Comparison of ENCODE assay signal across 26 mouse cellular contexts in genomic region chr14:121311083-121311482, GRCm38 (mm10).
DNase-seq lines count a peak whose midpoint lies in the region; ATAC-seq and TF ChIP-seq lines count a peak whose summit lies in the region.
"Had no signal": no experiment of that assay in that cellular context is flagged by ENCODE, and none has a peak within 500 bp of the region (broad histone marks: within the 10 kb centered on the region; RNA-seq: fewer than 3 reads in every experiment).

No protein-coding gene starts in this region.

- H3K36me3 ChIP-seq in midbrain, embryonic 11.5 days (ENCODE audit: control insufficient read depth, insufficient read depth, low read length), result no peaks in the 10 kb centered on the region
- no peaks in the 10 kb centered on the region for H3K36me3 ChIP-seq in midbrain, postnatal 0 days (ENCODE audit: insufficient read depth, low read length)
- no peaks in the 10 kb centered on the region; the same call in 1 of the 2 replicates for H3K36me3 ChIP-seq in stomach, postnatal 0 days (ENCODE audit: control insufficient read depth, insufficient read depth, low read length)
- H3K36me3 ChIP-seq: embryonic facial prominence, embryonic 15.5 days had no signal

- no peak overlapping the region for H3K9ac ChIP-seq in midbrain, embryonic 11.5 days (ENCODE audit: low read length)
- no peak overlapping the region for H3K9ac ChIP-seq in midbrain, postnatal 0 days (replicated peaks; ENCODE audit: low read length, poor library complexity, severe bottlenecking)
- H3K9ac ChIP-seq in stomach, postnatal 0 days (ENCODE audit: low read length), result no peak overlapping the region
- H3K9ac ChIP-seq: embryonic facial prominence, embryonic 13.5 days; embryonic facial prominence, embryonic 15.5 days; forebrain, embryonic 12.5 days had no signal

- no peak for ATAC-seq in midbrain, embryonic 11.5 days (ENCODE audit: low FRiP score)
- ATAC-seq in midbrain, postnatal 0 days (ENCODE audit: low FRiP score), result no peak
- ATAC-seq in CD4-positive, CD25-positive, alpha-beta regulatory T cell, adult 4 months, result peak; percentile 46
- ATAC-seq in activated CD4-positive, CD25-positive, alpha-beta regulatory T cell, adult 4 months, result peak; percentile 21
- ATAC-seq in stomach, postnatal 0 days (ENCODE audit: low FRiP score, low TSS enrichment), result no peak
- ATAC-seq: forebrain, embryonic 14.5 days; forebrain, embryonic 16.5 days had no signal

- H3K4me1 ChIP-seq in midbrain, embryonic 11.5 days (ENCODE audit: control insufficient read depth, insufficient read depth, low read length), result no peaks in the 10 kb centered on the region; the same call in 1 of the 2 replicates
- peaks cover 7% of the 10 kb centered on the region; the same call in 1 of the 2 replicates for H3K4me1 ChIP-seq in midbrain, postnatal 0 days (ENCODE audit: insufficient read depth, low read length)
- peaks cover 3% of the 10 kb centered on the region for H3K4me1 ChIP-seq in stomach, postnatal 0 days (replicated peaks; ENCODE audit: control insufficient read depth, insufficient read depth)

- H3K27ac ChIP-seq in midbrain, embryonic 11.5 days (ENCODE audit: low read depth, low read length), result no peak overlapping the region
- H3K27ac ChIP-seq in midbrain, postnatal 0 days (ENCODE audit: low read depth, low read length), result no peak overlapping the region
- 0 out of 2 replicates have a peak overlapping the region, but pooled peaks have one; percentile 13 for H3K27ac ChIP-seq in stomach, postnatal 0 days (replicated peaks)
- H3K27ac ChIP-seq: embryonic facial prominence, embryonic 13.5 days; embryonic facial prominence, embryonic 15.5 days; forebrain, embryonic 10.5 days; forebrain, embryonic 12.5 days had no signal

- WGBS in midbrain, embryonic 11.5 days, result 87% methylated on average over 2 of the region's 2 CpGs
- 90% methylated on average over 2 of the region's 2 CpGs for WGBS in midbrain, postnatal 0 days
- WGBS in stomach, postnatal 0 days, result 61% methylated on average over 2 of the region's 2 CpGs

- TF ChIP-seq EP300 in stomach, postnatal 0 days (optimal IDR thresholded peaks at IDR 0.05), result no peak

- no peaks in the 10 kb centered on the region for H3K27me3 ChIP-seq in midbrain, embryonic 11.5 days (ENCODE audit: control insufficient read depth, insufficient read depth, low read length)
- no peaks in the 10 kb centered on the region for H3K27me3 ChIP-seq in midbrain, postnatal 0 days (ENCODE audit: insufficient read depth, low read length)
- no peaks in the 10 kb centered on the region for H3K27me3 ChIP-seq in stomach, postnatal 0 days (ENCODE audit: control insufficient read depth, insufficient read depth, low read length)
- H3K27me3 ChIP-seq: embryonic facial prominence, embryonic 13.5 days; embryonic facial prominence, embryonic 15.5 days; forebrain, embryonic 12.5 days; Patski had no signal

- H3K9me3 ChIP-seq in midbrain, embryonic 11.5 days (ENCODE audit: control insufficient read depth, low read length), result no peaks in the 10 kb centered on the region
- H3K9me3 ChIP-seq in midbrain, postnatal 0 days (ENCODE audit: low read length), result no peaks in the 10 kb centered on the region
- no peaks in the 10 kb centered on the region for H3K9me3 ChIP-seq in stomach, postnatal 0 days (ENCODE audit: control insufficient read depth, low read length)
- H3K9me3 ChIP-seq: embryonic facial prominence, embryonic 13.5 days; embryonic facial prominence, embryonic 15.5 days; forebrain, embryonic 10.5 days; forebrain, embryonic 12.5 days; G1E had no signal

- TF ChIP-seq CTCF in midbrain, postnatal 0 days (IDR thresholded peaks at IDR 0.05), result no peak
- no peak for TF ChIP-seq CTCF in stomach, postnatal 0 days (IDR thresholded peaks at IDR 0.05; ENCODE audit: low read depth)

- DNase-seq in midbrain, embryonic 11.5 days (ENCODE audit: low spot score, missing footprints), result peak; percentile 57
- no peak for DNase-seq in midbrain, postnatal 0 days (ENCODE audit: low spot score)
- no peak for DNase-seq in stomach, postnatal 0 days (ENCODE audit: low spot score)
- DNase-seq in testis, postnatal 14 days (ENCODE audit: low spot score), result no peak
- DNase-seq in kidney, postnatal 25 days, result no peak
- DNase-seq in left cerebral cortex, adult 18-20 months (ENCODE audit: low spot score in 2 of 2), result no peak
- DNase-seq: adrenal gland, postnatal 10 days; adrenal gland, postnatal 25 days; cerebellum, adult 11 months; cerebellum, adult 18-20 months; cerebellum, adult 8-10 months; cerebellum, adult 9-11 months; cerebellum, postnatal 14 days; cerebellum, postnatal 36 days; embryo, embryonic 11 days had no signal

- H3K4me2 ChIP-seq in midbrain, embryonic 11.5 days, result no peak overlapping the region
- no peak overlapping the region for H3K4me2 ChIP-seq in midbrain, postnatal 0 days (ENCODE audit: low read depth, low read length, poor library complexity, severe bottlenecking)
- no peak overlapping the region for H3K4me2 ChIP-seq in stomach, postnatal 0 days (replicated peaks; ENCODE audit: low read depth)
- H3K4me2 ChIP-seq: embryonic facial prominence, embryonic 13.5 days; embryonic facial prominence, embryonic 15.5 days; forebrain, embryonic 12.5 days had no signal

- no peak overlapping the region for H3K4me3 ChIP-seq in midbrain, embryonic 11.5 days (ENCODE audit: low read depth, low read length)
- no peak overlapping the region for H3K4me3 ChIP-seq in midbrain, postnatal 0 days (ENCODE audit: low read depth, low read length)
- no peak overlapping the region for H3K4me3 ChIP-seq in stomach, postnatal 0 days (ENCODE audit: low read depth, low read length)
- H3K4me3 ChIP-seq: embryonic facial prominence, embryonic 13.5 days; embryonic facial prominence, embryonic 15.5 days; erythroblast, embryonic 14.5 days; forebrain, embryonic 10.5 days; forebrain, embryonic 12.5 days had no signal

Comparison
In these comparisons a context has a peak if more than half of its experiments do, and no peak if none do; other contexts are left out.
1. ATAC-seq: peak in CD4-positive, CD25-positive, alpha-beta regulatory T cell, adult 4 months (single experiment) and activated CD4-positive, CD25-positive, alpha-beta regulatory T cell, adult 4 months (single experiment); none in midbrain, embryonic 11.5 days (single experiment), midbrain, postnatal 0 days (single experiment) and stomach, postnatal 0 days (single experiment).